Mouse (Mus musculus): ENCODE data around the gene Cuedc1.

The Cuedc1 gene

DNA sequence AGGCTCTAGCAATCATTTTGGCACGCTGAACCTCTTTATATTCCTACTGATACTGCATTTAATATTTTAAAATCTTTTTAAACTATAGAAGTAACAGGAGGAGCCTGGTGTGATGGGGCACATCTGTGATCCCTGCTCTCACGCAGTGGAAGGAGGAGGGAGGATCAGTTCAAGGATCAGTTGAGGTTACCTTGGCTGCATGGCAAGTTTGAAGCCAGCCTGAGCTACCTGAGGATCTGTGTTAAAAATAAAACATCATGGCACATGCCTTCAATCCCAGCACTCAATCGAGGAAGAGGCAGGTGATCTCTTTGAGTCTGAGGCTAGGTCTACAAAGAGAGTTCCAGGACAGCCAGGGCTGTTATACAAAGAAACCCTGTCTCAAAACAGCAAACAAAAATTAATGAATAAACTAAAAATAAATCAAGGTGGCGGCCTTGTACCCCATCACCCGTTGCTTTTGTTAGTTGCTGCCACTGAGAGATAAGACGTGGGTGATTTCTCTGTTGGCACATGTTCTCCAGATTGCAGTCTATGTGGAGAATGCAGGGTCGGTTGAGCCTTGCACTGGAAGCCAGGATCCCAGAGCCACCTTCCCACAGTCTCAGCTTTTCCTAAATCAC, 50.3 kb downstream of the Cuedc1 start:
- DNase-seq (ENCODE audit: low spot score), result no peak

DNA sequence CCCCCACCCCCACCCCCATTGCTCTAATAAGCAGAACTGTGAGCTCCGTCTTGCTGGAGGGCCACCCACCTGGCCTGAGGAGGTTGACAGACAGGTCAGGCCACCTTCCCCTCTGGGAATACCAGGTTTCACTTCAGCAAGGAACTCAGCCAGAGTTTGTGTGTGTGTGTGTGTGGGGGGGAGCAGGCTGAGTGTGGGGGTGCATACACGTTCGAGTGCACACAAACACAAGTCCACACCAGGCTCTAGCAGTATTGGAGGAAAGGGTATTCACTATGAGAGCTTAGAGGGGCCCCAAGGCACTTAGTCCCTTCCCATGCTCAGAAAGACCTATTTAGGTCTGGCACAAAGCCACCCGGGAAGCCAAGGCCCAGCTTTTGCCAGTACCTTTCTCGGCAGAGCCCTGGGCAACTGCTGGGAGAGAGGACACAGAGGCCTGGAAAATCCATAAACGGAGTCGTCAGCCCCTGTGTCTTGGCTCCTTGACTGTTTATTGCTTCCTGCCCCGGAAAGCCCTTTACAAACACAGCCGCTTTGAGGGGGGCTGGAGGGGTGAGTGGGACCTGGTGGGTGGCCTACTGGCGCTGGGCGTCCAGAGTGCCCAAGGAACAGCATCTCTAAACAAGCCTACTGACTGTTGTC, 50.9 kb downstream of the Cuedc1 start:
- no peak for DNase-seq (ENCODE audit: low spot score)

DNA sequence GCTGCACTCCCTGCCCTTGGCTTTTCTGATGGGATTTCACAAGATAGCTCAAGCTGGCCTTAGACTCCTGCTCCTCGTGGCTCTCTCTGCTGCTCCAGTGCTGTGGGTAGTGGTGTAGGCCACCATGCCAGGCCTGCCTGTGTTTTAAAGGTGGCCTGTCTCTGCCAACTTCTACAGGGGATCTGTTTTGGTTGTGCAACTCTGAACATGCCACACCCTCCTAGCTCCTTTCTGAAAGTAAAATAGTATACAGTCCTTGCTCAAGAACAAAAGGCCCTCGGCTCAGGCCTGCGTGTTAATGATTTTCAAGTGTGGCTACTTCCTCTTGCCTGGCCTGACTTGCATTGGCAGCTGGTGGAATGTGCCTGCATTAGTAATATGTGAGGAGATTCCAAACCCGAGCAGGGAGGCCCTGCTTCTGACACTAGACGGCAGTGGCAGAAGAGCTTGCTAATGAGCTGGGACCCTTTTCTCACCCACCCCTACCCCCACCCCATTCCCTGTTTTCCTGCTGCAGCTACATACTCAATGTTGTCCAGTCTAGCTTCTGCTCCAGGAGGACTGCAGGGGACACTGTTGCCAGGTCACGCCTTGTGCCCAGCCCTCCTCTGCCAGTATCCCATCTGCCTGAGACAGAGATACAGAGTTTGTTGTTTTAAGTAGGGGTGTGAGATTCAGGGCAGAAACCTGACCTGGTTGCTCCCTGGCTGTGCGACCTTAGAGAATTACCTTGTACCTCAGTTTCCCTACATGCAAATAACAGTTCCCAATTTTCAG, 53.7 kb downstream of the Cuedc1 start:
- no peak for DNase-seq (ENCODE audit: low spot score)

DNA sequence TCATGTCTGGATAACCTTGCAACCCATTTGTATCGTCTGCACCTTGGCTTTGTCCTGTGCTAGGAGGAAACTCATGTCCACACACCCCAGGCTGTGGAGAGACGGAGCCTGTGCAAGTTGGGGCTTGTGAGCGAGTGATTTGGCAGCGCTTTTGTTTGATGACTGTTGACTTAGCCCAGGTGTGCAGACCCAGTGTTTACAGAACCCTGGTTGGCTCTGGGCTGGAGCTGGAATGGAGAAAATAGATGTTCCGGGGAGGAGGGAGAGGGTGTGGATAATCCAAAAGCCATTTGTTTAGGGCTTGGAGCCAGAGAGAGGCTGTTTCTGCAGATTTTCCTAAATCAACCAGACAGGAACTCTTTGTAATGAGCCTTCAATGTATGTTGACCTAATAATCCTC, 56.0 kb downstream of the Cuedc1 start:
- DNase-seq (ENCODE audit: low spot score), result no peak

DNA sequence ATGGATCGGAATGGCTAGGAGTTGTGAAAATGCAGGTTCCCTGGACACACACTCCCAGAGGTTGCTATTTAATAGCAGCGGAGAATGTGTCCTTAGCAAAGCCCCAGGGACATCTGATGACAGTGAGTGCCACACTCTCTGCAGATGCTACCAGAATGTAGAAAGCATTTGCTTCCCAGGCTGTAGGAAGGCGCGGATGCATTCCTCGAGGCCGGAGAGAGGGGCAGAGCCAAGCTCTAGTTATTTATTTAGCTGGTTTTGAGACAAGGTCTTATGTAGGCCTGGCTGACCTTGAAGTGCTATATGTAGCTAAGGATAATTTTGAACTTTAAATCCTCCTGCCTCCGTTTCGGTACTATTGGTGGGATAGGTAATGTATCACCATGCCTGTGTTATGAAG, 56.6 kb downstream of the Cuedc1 start:
- DNase-seq (ENCODE audit: low spot score), result no peak

DNA sequence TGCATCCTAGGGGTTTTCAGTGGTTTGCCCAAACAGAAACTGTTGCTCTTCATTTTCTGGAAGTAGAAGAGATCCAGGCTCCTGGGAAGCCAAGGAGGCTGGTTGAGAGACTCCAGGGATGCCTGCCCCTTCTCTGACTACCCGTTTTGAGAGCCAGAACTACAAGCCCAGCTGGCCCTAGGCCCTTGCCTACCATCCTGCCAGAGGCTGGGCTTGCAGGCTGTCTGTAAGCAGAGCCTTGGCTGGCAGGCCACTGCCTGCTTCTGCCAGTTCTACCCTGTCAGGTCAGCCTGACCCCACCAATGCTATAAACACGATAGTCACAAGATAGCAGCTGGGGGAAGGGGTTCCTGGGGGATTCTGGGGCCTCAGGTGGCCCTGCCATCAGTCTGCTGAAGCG, 57.6 kb downstream of the Cuedc1 start:
- DNase-seq (ENCODE audit: low spot score), result peak; percentile 59

DNA sequence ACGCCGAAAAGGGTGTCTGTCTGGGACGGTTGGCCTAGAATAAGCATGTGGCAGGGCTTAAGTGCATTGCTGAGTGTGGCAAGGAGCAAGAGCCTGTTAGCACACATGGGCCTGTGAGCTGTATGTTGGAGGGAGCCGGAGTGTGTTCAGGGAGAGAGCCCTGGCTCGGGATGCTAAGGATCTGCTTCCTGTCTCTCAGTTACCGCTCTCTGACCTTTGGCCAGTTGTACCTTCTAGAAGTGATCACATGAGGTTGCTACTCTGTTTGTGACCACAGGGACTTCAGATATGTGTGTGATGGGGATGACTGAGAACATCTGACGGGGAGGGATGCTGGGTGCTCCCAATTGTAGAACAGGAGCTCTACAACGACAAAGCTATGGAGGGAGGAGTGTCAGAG, 58.1 kb downstream of the Cuedc1 start:
- no peak for DNase-seq (ENCODE audit: low spot score)

DNA sequence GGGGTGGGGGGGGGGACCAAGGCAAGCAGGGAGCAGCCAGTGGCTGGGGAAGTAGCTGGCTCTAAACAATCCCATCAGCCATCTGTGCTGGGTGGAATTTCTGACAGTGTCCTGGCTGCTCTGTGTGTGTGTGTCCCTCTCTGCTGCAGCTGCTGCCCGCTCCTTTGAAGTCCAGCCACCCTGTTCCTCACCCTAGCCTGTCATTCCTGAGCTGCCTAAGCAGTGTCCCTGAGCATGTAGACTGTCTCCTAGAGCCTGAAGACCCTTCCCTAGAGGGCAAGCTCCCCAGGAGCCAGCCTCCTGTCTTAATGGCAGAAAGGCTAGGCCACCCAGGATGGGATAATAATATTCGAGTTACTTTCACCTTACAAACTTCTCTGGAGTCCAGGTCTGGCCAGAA, 58.5 kb downstream of the Cuedc1 start:
- no peak for DNase-seq (ENCODE audit: low spot score)

DNA sequence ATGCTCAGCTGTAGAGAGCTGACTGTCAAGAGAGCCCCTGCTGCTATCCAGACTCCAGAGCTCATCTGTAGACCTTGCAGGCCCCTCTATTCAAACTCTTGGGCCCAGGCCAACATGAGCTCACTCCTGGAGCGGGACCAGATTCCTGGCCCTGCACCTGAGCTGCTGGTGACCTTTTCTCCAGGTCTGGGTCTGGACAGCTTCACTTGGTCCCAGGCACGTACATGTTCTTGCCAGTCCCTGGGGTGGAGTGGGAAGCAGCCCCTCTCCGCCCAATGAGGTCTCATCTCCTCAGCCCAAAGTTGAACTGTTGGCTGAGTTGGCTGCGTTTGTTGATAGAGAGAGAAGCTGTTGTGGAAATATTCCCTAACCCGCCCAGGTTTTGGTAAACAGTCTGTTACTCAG, 61.0 kb downstream of the Cuedc1 start:
- no peak for DNase-seq (ENCODE audit: low spot score)

DNA sequence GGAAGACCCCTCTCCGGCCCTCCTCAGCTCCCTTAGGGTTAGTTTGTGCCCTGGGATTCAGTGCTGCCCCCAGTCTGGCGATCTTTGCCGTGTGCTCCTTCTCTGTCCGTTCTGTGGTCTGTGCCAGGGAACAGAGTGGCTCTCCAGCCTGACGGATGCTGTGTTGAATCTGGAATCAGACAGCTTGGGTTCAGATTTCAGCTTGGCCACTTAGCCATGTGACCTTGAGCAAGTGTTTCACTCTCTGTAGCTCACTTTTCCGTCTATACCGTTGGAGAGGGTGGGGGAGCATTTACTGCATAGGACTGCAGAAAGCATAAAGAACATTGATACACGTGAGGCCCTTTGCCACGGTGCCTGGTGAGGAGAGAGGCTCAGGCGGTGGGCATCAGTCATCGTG, 61.5 kb downstream of the Cuedc1 start:
- no peak for DNase-seq (ENCODE audit: low spot score)

DNA sequence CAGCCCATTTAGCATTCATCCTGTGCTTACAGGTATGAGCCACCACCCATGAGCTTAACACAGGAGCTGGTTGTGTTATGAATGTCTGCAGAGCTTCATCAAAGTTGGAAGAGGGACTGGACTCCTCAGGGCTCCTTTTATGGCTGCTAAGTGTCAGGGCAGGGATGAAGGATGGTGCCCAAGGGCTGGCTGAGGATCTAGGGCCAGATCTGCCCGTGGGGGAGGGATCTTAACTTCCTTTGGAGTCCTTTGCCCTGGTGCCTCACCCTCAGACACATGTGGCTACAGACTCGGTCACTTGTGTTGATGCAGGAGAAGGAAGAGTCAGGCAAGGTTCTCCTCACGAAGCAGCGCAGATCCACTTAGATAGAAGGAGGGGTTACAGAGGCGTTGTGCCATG, 62.5 kb downstream of the Cuedc1 start:
- DNase-seq (ENCODE audit: low spot score), result no peak

DNA sequence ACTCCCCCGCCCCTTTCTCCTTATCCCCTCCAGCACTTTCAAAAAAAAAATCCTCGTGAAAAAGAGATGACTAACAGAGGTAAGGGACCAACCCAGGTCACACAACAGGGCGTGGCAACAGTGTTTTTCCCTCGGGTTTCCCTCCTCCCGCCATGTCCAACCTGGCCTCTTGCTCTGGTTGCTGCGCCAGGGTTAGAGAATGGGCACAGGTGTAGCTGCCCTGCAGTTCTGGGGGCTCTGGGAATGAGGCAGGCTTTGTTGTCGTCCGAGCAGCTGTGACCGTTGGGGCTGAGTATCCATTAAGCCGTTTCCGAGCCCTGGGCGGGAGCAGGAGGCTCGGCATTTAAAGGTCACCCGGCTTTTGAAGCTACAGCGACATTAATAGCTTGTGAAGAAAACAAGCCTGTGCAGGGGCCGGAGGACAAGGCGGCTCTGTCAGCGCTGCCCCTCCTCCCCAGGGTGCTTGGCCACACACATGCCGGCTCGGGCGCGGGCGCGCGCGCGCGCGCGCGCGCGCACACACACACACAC, 63.3 kb downstream of the Cuedc1 start:
- DNase-seq (ENCODE audit: low spot score), result peak; percentile 61

DNA sequence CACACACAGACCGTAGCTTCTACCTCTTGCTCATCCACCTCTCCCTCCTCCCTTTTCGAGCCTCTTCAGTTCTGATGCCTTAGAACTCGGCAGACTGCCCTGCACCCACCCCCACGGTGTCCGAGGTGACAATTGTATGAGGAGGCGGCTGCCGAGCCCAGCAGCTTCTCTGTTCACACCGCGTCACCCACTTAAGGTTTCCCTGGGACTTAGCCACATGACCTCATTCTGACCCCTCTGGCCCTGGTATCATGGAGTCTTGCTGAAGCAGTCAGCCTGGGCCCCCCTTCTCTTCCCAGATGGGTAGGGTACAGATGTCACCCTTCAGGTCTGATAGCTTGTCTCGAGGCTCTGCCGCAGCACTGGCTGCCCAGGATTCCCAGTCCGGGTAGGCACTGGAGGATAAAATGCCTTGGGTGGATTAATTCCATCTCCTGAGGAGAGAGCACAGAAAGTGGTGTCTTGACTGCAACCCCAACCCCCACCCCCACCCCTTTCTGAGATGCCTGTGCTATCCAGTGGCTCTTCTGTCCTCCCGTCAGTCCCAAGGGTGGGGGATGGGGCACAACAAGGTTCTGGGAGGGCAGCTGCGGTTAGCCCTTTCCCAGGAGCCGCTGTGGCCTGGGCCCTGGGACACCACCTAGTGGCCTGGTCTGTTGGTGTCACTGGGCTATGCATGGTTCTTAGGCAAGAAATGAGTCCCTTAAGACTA, 63.9 kb downstream of the Cuedc1 start:
- DNase-seq (ENCODE audit: low spot score), result peak; percentile 87

DNA sequence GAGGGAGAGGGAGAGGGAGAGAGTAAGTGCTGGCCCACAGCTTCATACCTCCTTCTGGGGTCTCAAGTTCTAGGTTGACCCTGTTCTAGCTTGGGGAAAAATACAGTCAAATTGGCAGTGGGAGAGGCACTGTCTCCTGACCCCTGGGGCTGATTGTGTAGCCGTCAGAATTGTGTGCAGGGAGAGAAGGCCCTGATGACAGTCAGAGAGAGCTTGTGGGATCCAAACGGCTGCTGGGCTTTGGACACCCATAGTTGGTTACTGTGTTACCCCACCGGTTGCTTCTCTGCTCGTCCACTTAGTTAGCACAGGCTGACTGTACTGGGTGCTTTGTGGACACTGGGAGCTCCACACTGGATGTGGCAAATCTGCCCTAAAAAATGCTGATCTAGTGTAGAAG, 64.9 kb downstream of the Cuedc1 start:
- no peak for DNase-seq (ENCODE audit: low spot score)

DNA sequence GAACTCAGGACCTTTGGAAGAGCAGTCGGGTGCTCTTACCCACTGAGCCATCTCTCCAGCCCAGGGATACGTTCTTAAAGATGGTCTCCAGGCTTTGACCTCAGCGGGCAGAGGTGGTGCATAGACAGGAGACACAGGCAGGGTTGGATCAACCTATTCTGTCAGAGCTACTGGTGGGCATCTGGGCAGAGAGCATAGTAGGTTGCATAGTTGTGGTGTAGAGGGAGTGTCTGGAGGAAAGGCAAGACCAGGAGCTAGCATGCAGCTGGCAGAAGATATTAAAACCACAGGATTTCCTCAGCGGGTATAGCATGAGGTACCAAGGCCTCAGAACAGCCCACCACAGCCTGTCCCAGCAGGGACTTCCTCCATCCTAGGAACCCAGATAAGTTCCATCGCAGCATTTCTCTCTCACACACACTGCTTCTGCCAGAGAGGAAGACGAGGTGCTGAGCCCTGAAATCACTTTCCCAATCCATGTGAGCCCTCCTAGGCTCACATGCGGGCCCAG, 66.4 kb downstream of the Cuedc1 start:
- DNase-seq (ENCODE audit: low spot score), result no peak

DNA sequence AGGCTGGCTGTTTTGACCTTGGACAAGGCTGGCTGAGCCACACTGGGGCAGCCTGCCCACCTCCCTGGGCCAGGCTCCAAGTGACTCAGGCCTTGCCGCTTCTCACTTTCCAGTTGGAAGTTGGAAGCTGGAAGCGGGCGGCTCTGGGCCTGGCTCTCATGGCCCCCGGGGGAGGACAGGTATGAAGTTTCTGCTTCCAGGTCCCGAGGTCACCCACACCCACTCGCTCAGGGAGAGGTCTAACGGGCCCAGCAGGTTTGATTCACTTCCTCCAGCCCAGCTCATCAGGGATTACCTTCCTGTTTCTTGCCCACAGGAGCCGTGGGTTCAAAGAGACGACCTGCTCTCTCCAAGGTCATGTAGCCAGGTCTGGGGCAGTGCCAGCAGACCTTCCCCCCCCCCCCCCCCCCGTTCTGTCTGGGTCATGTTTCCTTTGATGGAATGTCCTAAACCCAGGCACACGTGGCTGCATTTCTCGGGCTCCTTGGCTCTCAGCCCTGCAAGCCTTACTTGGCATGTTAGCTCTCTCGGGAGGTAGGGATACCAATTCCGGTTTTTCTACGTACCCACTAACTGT, 67.0 kb downstream of the Cuedc1 start:
- no peak for DNase-seq (ENCODE audit: low spot score)

DNA sequence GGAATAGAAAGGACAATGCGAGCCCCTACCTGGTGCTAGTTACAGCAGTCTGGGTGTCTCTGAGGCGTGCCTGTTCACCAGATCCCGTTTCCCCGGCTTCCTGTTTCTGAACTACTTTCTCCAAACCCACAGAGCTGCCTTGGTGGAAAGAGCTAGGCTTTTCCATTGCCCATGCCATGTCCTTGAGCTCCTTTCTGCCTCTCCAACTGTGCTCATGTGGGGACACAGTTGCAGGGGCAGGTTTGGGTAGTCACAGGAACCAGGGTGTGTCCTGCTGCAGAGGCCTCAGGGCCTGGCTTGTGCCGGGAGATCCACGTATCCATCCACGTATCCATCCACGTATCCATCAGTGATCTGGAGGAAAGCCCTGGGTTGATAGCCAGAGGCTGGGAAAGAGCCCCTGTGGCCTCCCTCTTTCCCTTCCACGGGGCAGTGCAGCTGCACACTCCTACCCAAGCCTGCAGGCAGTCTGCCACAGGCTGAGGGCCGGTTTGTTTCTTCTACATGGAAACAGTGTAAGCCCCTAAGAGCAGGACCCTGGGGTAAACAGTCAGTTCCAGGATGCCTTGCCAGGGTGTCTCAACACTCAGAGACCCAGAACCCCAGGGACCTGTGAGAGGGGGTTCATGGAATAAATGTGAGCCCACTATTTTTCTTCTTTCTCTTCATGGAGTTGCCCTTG, 68.0 kb downstream of the Cuedc1 start:
- DNase-seq (ENCODE audit: low spot score), result no peak

DNA sequence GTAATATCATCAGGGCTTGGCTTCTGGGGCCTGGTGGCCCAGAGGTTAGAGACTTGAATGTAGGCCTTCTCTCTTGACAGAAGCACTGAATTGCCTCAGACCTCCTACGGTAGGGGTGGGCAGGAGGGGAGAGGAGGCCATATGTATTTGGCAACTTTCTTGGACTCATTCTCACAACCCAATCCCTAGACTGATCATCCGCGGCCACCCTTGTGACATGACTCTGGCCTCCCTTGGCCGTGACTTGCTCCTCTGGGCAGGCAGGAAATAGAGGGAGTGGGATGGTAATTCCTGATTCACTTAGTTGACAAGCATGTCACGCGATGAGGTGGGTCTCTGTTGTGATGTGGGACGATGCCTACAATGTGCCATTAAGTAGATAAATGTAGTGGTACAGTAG, 68.6 kb downstream of the Cuedc1 start:
- DNase-seq (ENCODE audit: low spot score), result no peak

DNA sequence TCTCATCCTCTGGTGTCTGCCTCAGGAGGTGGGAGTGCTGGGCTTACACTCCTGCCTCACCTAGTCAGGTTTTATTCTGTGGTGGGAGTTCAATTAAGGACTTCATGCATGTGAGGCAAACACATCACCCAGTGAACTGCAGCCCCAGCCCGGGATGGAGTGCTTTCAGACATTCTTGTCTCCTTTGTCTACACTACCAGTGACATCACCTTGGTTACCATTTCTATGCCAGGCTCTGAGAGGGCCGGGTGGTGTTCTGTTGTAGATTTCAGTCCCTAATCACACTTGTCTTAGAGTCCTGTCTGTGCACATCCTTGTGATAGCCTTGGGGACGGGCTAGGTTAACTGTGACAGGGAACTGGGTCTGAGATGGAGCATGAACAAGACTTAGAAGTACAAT, 70.8 kb downstream of the Cuedc1 start:
- DNase-seq (ENCODE audit: low spot score), result no peak

DNA sequence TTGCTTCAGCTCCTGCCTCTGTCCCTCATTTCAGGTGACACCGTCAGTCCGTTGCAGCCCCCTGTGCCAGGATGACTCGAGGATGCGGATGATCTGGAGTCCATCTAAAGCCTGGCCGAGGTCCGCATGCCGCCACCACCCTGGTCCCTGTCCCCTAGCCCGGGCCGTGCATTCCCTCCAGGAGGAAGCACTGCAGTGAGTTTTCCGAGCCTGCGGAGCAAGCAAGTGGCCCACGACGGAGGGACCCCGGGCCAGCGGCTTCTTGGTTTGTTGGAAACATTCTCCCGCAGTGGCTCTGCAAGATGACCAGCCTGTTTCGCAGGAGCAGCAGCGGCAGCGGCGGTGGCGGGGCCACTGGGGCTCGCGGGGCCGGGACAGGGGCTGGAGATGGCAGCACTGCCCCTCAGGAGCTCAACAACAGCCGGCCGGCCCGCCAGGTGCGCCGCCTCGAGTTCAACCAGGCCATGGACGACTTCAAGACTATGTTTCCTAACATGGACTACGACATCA, 71.7 kb downstream of the Cuedc1 start:
- no peak for DNase-seq (ENCODE audit: low spot score)

DNA sequence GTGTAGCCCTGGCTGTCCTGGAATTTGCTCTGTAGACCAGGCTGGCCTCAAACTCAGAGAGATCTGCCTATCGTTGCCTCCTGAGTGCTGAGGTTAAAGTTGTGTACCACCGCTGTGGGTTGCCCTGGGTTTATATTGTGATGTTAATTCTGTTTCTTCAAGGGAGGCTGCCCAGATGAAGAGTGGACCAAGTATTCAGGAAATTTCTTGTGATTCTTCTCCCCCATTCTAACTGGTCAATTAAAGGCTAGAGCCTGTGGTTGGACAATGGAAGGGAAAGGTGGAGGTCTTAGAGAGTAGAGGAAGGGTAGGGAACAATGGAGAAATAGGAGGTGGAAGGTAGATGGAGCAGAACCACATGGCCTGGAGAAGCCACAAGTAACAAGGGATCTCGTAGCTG, 72.7 kb downstream of the Cuedc1 start:
- DNase-seq (ENCODE audit: low spot score), result no peak

Measured in layer of hippocampus, adult 11-12 months (tissue).